Mouse (Mus musculus) C3H10T1/2 (cell line): ENCODE results near the gene Pkn1. TPM values are rescaled to one million over a fixed set of nuclear protein-coding genes. Genes with fewer than 3 reads are reported as not detected.

Source experiments
- polyA plus RNA-seq, 2 experiments: library from polyadenylated mRNA; unstranded; fragments of >200 nt; fragmentation: generic; extraction: Trizol; gene quantifications; one replicate each; pipeline ENCODE4 v1.2.1; 2012; ENCODE audit warnings: missing spikeins in 2 of 2

Pkn1 gene
- polyA plus RNA-seq = 10 to 100 TPM; 27.6 to 40.0 TPM

GRCm38 (mm10) chr8:83698661-83699453 lies at the start of gene Pkn1:
Gene Pkn1 (minus strand): TSS chr8:83699179.

GRCm38 (mm10) chr8:83740976-83741741 lies 42.2 kb upstream of the Pkn1 start, which contains the start of gene Adgre5:
Gene Adgre5 (minus strand): TSS chr8:83741326.

GRCm38 (mm10) chr8:83715031-83715690 lies 16.2 kb upstream of the Pkn1 start, which contains the start of gene Ddx39:
Gene Ddx39 (plus strand): TSS chr8:83715177.

GRCm38 (mm10) chr8:83665969-83666865 lies 32.8 kb downstream of the Pkn1 start, which contains the start of gene Ptger1:
Gene Ptger1 (plus strand): TSS chr8:83666678.

GRCm38 (mm10) chr8:83652030-83652743 lies 46.8 kb downstream of the Pkn1 start, which contains the start of gene Gipc1:
Gene Gipc1 (plus strand): TSS chr8:83652677.

Other genes starting within 250 kb of the Pkn1 start
- 10 to 100 TPM in 1 of 2 experiments, 1 to 10 TPM in 1; 4.7 to 14.5 TPM for gene Scoc, start 240.8 kb downstream of the Pkn1 start, polyA plus RNA-seq
- not detected for gene Olfr370, start 163.4 kb downstream of the Pkn1 start, polyA plus RNA-seq
- 100 to 1,000 TPM; 393 to 579 TPM for gene Ndufb7, start 132.5 kb downstream of the Pkn1 start, polyA plus RNA-seq
- gene Tecr, start 91.2 kb downstream of the Pkn1 start, polyA plus RNA-seq = 100 to 1,000 TPM; 261 to 327 TPM
- gene Dnajb1, start 91.0 kb downstream of the Pkn1 start, polyA plus RNA-seq = 10 to 100 TPM; 21.4 to 22.5 TPM
- 10 to 100 TPM; 52.6 to 79.8 TPM for gene Gipc1, start 46.5 kb downstream of the Pkn1 start, polyA plus RNA-seq
- 1 to 10 TPM in 1 of 2 experiments, under 1 TPM in 1; 0.22 to 6.8 TPM for gene Ptger1, start 32.5 kb downstream of the Pkn1 start, polyA plus RNA-seq
- gene Ddx39, start 16.0 kb upstream of the Pkn1 start, polyA plus RNA-seq = 100 to 1,000 TPM in 1 of 2 experiments, 10 to 100 TPM in 1; 49.1 to 133 TPM
- gene Adgre5, start 42.1 kb upstream of the Pkn1 start, polyA plus RNA-seq = 1 to 10 TPM in 1 of 2 experiments, under 1 TPM in 1; 0.37 to 4.7 TPM
- gene Adgrl1, start 200.9 kb upstream of the Pkn1 start, polyA plus RNA-seq = 10 to 100 TPM in 1 of 2 experiments, 1 to 10 TPM in 1; 2.6 to 18.1 TPM